Mouse (Mus musculus): ENCODE measurements around the gene Polg.

Polg gene

GRCm38 (mm10) chr7:79464776-79465420, 1.3 kb downstream of the Polg start:
- peak; percentile 41 to 56 for DNase-seq

GRCm38 (mm10) chr7:79463376-79464077, 2.6 kb downstream of the Polg start:
- DNase-seq, result no peak

- no peak for DNase-seq
These were observed 4.4 kb downstream of the Polg start for GRCm38 (mm10) chr7:79461721-79462120.

GRCm38 (mm10) chr7:79447486-79447885, 18.7 kb downstream of the Polg start:
- no peak for DNase-seq

- DNase-seq, result no peak
These were observed 19.1 kb downstream of the Polg start for GRCm38 (mm10) chr7:79447048-79447447.

- no peak for DNase-seq
These were observed 26.1 kb downstream of the Polg start for GRCm38 (mm10) chr7:79440035-79440434.

GRCm38 (mm10) chr7:79428243-79428642, 37.9 kb downstream of the Polg start:
- no peak for DNase-seq

GRCm38 (mm10) chr7:79425804-79426203, 40.4 kb downstream of the Polg start:
- no peak for DNase-seq

- no peak for DNase-seq
These were observed 43.3 kb downstream of the Polg start for GRCm38 (mm10) chr7:79422876-79423275.

GRCm38 (mm10) chr7:79419950-79420349, 46.2 kb downstream of the Polg start:
- no peak for DNase-seq

GRCm38 (mm10) chr7:79414449-79415375, 51.5 kb downstream of the Polg start:
- no peak for DNase-seq

- DNase-seq, result no peak
These were observed 65.9 kb downstream of the Polg start for GRCm38 (mm10) chr7:79400296-79400695.

- DNase-seq, result no peak
These were observed 67.2 kb downstream of the Polg start for GRCm38 (mm10) chr7:79398971-79399370.

- no peak for DNase-seq
These were observed 67.7 kb downstream of the Polg start for GRCm38 (mm10) chr7:79398426-79398825.

- no peak for DNase-seq
These were observed 68.7 kb downstream of the Polg start for GRCm38 (mm10) chr7:79397446-79397963.

Measured in cerebellum, adult 18-20 months (tissue).